9 mouse cellular contexts compared by ENCODE assay signal in the genomic region with DNA sequence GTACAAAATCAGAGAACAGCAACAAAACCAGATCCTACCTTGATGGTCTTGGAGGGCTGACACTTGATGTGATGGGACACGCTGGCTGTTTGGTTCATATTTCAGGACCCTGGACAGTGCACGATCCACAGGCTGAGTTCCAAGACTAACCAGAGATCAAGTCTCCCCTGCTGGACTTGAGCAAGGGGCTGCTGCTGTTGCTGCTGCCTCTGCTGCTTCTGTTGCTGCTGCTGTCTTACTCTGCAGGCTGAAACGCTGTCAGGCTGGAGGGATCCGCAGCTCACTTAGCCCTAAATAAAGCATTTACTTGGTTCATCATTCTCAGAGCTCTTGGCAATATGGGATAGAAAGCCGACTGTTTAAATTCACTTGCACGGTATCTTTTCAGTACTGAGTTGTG.
DNase-seq lines count a peak whose midpoint lies in the region; ATAC-seq and TF ChIP-seq lines count a peak whose summit lies in the region.
"Had no signal": no experiment of that assay in that cellular context is flagged by ENCODE, and none has a peak within 500 bp of the region (broad histone marks: within the 10 kb centered on the region; RNA-seq: fewer than 3 reads in every experiment).

No protein-coding gene starts in this region.

- no peaks in the 10 kb centered on the region for H3K36me3 ChIP-seq in lung, embryonic 14.5 days (ENCODE audit: insufficient read depth)
- H3K36me3 ChIP-seq: embryonic facial prominence, embryonic 15.5 days had no signal

- ATAC-seq in lung, embryonic 14.5 days (ENCODE audit: insufficient read depth) = no peak
- 0 out of 2 replicates have a peak, but pooled peaks have one; percentile 42 for ATAC-seq in common myeloid progenitor, adult 5-6 weeks (replicated peaks; ENCODE audit: low read depth, poor library complexity, severe bottlenecking)

- 48% methylated on average over 6 of the region's 6 CpGs for WGBS in cerebellum, adult 2 months
- 48% methylated on average over 6 of the region's 6 CpGs for WGBS in lung, embryonic 14.5 days
- WGBS in lung, adult 2 months = 51% methylated on average over 6 of the region's 6 CpGs

- H3K9ac ChIP-seq in lung, embryonic 14.5 days = no peak overlapping the region
- H3K9ac ChIP-seq: embryonic facial prominence, embryonic 15.5 days had no signal

- no peak for TF ChIP-seq POLR2A in cerebellum, adult 2 months (IDR thresholded peaks at IDR 0.05; ENCODE audit: borderline replicate concordance, insufficient read depth, low read length)
- TF ChIP-seq POLR2A in lung, adult 2 months (IDR thresholded peaks at IDR 0.05; ENCODE audit: borderline replicate concordance, extremely low read depth, low read depth, low read length) = no peak

- H3K4me2 ChIP-seq in lung, embryonic 14.5 days = no peak overlapping the region
- H3K4me2 ChIP-seq: embryonic facial prominence, embryonic 15.5 days had no signal

- no peak for TF ChIP-seq CTCF in cerebellum, adult 2 months (IDR thresholded peaks at IDR 0.05; ENCODE audit: borderline replicate concordance, insufficient read depth, low read depth, low read length)
- TF ChIP-seq CTCF in lung, embryonic 14.5 days (IDR thresholded peaks at IDR 0.05; ENCODE audit: low read depth) = no peak
- TF ChIP-seq CTCF in lung, adult 2 months (IDR thresholded peaks at IDR 0.05; ENCODE audit: insufficient read depth, low read length) = no peak

- H3K9me3 ChIP-seq in lung, embryonic 14.5 days (ENCODE audit: low read depth, low read length) = no peaks in the 10 kb centered on the region
- H3K9me3 ChIP-seq: embryonic facial prominence, embryonic 15.5 days had no signal

- H3K4me1 ChIP-seq in cerebellum, adult 2 months (ENCODE audit: control insufficient read depth, insufficient read depth, low read length) = no peaks in the 10 kb centered on the region
- no peaks in the 10 kb centered on the region for H3K4me1 ChIP-seq in lung, embryonic 14.5 days (ENCODE audit: insufficient read depth)
- H3K4me1 ChIP-seq in lung, adult 2 months (ENCODE audit: control insufficient read depth, insufficient read depth, low read length) = no peaks in the 10 kb centered on the region
- H3K4me1 ChIP-seq: embryonic facial prominence, embryonic 15.5 days had no signal

- peak; percentile 4 to 10 for DNase-seq in cerebellum, postnatal 10 days
- no peak for DNase-seq in cerebellum, adult 2 months
- DNase-seq in lung, embryonic 14.5 days = peak; percentile 81
- DNase-seq in lung, adult 2 months = no peak
- peak; percentile 18 to 41 for DNase-seq in left cerebral cortex, postnatal 14 days (ENCODE audit: low spot score in 2 of 2)
- peak; percentile 38 for DNase-seq in telencephalon, adult 2 months (ENCODE audit: low read depth, low spot score)
- DNase-seq in cerebellum, adult 18-20 months = no peak

- no peak overlapping the region for H3K4me3 ChIP-seq in cerebellum, adult 2 months (replicated peaks; ENCODE audit: insufficient read depth, low read depth, low read length)
- no peak overlapping the region for H3K4me3 ChIP-seq in lung, embryonic 14.5 days (ENCODE audit: low read depth, low read length)
- H3K4me3 ChIP-seq in lung, adult 2 months (replicated peaks; ENCODE audit: extremely low read depth, low read depth, low read length) = no peak overlapping the region
- H3K4me3 ChIP-seq: embryonic facial prominence, embryonic 15.5 days had no signal

- H3K27ac ChIP-seq in cerebellum, adult 2 months (ENCODE audit: insufficient read depth, low read length) = no peak overlapping the region
- H3K27ac ChIP-seq in lung, embryonic 14.5 days (ENCODE audit: low read depth) = no peak overlapping the region
- H3K27ac ChIP-seq: embryonic facial prominence, embryonic 15.5 days had no signal

- intact Hi-C loops in left cerebral cortex, postnatal 14 days (cut with DNase I) = no loop called here

- H3K27me3 ChIP-seq in cerebellum, adult 2 months (ENCODE audit: control insufficient read depth, insufficient read depth, low read length) = no peaks in the 10 kb centered on the region
- H3K27me3 ChIP-seq in lung, embryonic 14.5 days (ENCODE audit: insufficient read depth, low read length) = no peaks in the 10 kb centered on the region
- H3K27me3 ChIP-seq: embryonic facial prominence, embryonic 15.5 days had no signal

Comparison
In these comparisons a context has a peak if more than half of its experiments do, and no peak if none do; other contexts are left out.
1. DNase-seq: peak in cerebellum, postnatal 10 days (2 of 2), lung, embryonic 14.5 days (single experiment), left cerebral cortex, postnatal 14 days (2 of 2) and telencephalon, adult 2 months (single experiment); none in cerebellum, adult 2 months (0 of 2), lung, adult 2 months (single experiment) and cerebellum, adult 18-20 months (0 of 2).